Mouse (Mus musculus): ENCODE results near the gene Tceal8.

DNA sequence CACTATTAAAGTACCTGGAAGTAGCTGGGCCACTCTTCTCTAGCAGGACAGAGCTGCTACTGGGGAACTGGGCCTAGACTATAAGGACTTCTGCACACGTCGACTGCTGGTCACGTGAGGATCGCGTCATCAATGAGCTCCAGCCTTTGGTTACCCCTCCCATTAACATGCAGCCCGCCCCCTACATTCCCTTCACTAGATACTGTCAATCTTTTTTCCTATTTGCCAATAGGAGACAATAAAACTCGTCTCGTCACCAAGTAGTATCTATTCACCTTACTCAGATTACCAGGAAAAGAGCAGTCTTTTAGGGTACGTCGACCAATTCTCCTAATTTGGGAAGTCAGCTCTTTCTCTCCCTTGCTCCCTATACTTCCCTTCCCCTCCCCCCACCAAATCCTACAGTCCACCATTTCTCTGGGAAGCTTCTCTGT lies at the start of gene Tceal8:
- no peak for TF ChIP-seq GATA1 (IDR thresholded peaks at IDR 0.05; ENCODE audit: borderline replicate concordance, low read length)
- TF ChIP-seq FLI1 (IDR thresholded peaks at IDR 0.05; ENCODE audit: low read length): no peak
